In the genomic region with DNA sequence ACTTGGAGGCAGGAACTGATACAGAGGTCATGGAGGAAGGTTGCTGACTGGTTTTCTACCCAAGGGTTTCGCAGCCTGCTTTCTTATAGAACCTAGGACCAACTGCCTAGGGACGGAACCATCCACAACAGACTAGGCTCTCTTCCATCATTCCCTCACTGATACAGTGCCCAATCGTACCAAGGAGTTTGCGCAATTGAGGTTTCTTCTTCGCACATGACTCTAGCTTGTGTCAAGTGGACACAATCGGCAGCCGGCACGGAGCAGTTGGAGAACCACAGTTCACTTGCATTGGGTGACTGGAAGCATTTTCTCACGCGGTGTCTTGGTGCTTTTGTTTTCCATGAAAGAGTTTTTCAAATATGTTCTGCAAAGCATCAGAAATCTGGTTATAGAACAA, we compare ENCODE assay signal across 17 mouse cellular contexts.
DNase-seq lines count a peak whose midpoint lies in the region; ATAC-seq lines count a peak whose summit lies in the region.
"Had no signal": no experiment of that assay in that cellular context is flagged by ENCODE, and none has a peak within 500 bp of the region (broad histone marks: within the 10 kb centered on the region; RNA-seq: fewer than 3 reads in every experiment).

No protein-coding gene starts in this region.

- no peak for DNase-seq in spleen, postnatal 14 days (ENCODE audit: low spot score in 2 of 2)
- DNase-seq in lung, adult 18-20 months = no peak
- DNase-seq: adrenal gland, adult 2 months; adrenal gland, adult 8-10 months; adrenal gland, postnatal 10 days; adrenal gland, postnatal 14 days; adrenal gland, postnatal 25 days; adrenal gland, postnatal 36 days; B cell, adult 2 months; cerebellum, adult 11 months; cerebellum, adult 11-12 months; cerebellum, adult 18-20 months had no signal

- ATAC-seq in granulocyte monocyte progenitor cell, adult 5-6 weeks (replicated peaks; ENCODE audit: poor library complexity, severe bottlenecking) = peak; percentile 52
- peak; percentile 52; the same call in 1 of the 2 replicates for ATAC-seq in megakaryocyte progenitor cell, adult 5-6 weeks (replicated peaks; ENCODE audit: poor library complexity)
- ATAC-seq: activated CD4-positive, CD25-positive, alpha-beta regulatory T cell, adult 4 months; CD4-positive, CD25-positive, alpha-beta regulatory T cell, adult 4 months; Patski had no signal
